Mouse (Mus musculus): ENCODE data around the gene Slc30a7. TPM values are rescaled to one million over a fixed set of nuclear protein-coding genes. Genes with fewer than 3 reads are reported as not detected.

Gene Slc30a7
- total and polyA plus RNA-seq, 2 experiments, result 5.8 to 11.2 TPM

DNA sequence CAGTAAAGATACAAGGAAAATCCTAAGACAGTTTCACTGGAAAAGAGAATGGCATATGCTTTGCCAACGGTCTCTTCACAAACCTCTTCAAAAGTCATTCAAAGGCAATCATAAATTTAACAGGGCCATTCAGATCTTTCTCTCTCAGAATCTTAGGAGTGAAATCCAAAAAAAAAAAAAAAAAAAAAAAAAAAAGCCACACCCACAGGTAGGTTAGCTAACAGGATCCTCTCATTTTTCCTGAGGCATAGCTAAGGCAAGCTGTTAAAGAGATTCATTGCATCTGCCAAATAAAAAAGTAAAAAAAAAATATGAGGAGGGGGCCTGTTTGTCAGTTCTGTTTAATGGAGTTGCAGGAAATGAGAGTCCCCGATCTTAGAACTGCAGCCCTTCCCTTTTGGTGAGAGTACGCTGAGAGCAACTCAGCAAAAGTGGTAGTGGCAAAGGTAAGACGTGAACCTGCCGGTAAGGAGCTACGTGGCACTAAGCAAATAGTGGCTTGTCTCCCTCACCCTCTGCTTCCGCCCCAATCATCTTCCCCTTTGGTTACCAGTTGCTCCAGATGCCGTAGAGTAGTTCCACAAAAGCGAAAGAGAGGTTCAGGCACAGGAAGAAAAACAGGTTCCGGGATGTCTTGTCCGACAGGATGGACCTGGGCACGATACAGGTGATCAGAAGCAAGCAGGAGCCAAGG, 775 bp downstream of the Slc30a7 start:
- H3K79me2 ChIP-seq (ENCODE audit: control insufficient read depth, insufficient read depth, low read length), result peaks cover 9% of the 10 kb centered on the region; the same call in 1 of the 2 replicates
- WGBS, result 5% methylated on average over 12 of the region's 12 CpGs
- peak overlapping the region; percentile 28 for H3K27ac ChIP-seq (replicated peaks; ENCODE audit: insufficient read depth, low read depth, low read length)
- H3K9ac ChIP-seq (ENCODE audit: low read depth, low read length), result peak overlapping the region; percentile 80
- no peaks in the 10 kb centered on the region for H3K27me3 ChIP-seq (ENCODE audit: control insufficient read depth, insufficient read depth, low read length)
- peaks cover 10% of the 10 kb centered on the region for H3K36me3 ChIP-seq (ENCODE audit: control insufficient read depth, insufficient read depth, low read length)
- TF ChIP-seq POLR2A (IDR thresholded peaks at IDR 0.05; ENCODE audit: extremely low read depth, insufficient read depth, low read length), result no peak
- TF ChIP-seq CTCF (IDR thresholded peaks at IDR 0.05; ENCODE audit: low read depth, low read length), result no peak
- H3K4me1 ChIP-seq (ENCODE audit: control insufficient read depth, insufficient read depth, low read length), result peaks cover 3% of the 10 kb centered on the region; the same call in 1 of the 2 replicates
- DNase-seq (ENCODE audit: extremely low read depth, low read depth, low spot score), result peak; percentile 36
- H3K4me3 ChIP-seq (ENCODE audit: insufficient read depth, low read depth, low read length), result peak overlapping the region; percentile 85

DNA sequence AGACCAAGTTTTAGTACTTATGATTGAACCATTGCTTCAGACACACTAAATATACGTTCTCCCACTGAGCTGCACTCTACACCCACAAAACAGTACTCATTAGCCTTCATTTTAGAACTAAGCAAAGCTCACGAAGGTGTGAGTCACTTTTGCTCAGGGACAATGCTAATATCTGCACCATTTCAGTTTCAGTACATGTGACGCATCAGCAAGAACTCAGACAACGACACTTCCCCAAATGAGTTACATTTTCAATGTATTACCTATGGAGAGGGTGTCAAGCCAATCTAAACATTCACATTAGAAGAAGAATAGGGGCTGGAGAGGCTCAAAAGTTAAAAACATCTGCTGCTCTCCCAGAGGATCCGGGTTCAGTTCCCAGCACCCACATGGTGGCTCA, 10.3 kb downstream of the Slc30a7 start:
- H3K27ac ChIP-seq (replicated peaks; ENCODE audit: insufficient read depth, low read depth, low read length), result no peak overlapping the region
- no peak for DNase-seq (ENCODE audit: extremely low read depth, low read depth, low spot score)
- H3K36me3 ChIP-seq (ENCODE audit: control insufficient read depth, insufficient read depth, low read length), result peaks cover 26% of the 10 kb centered on the region
- no peak overlapping the region for H3K9ac ChIP-seq (ENCODE audit: low read depth, low read length)
- WGBS, result 92% methylated on average over 5 of the region's 5 CpGs
- peaks cover 2% of the 10 kb centered on the region; the same call in 1 of the 2 replicates for H3K4me1 ChIP-seq (ENCODE audit: control insufficient read depth, insufficient read depth, low read length)
- no peaks in the 10 kb centered on the region for H3K27me3 ChIP-seq (ENCODE audit: control insufficient read depth, insufficient read depth, low read length)
- TF ChIP-seq CTCF (IDR thresholded peaks at IDR 0.05; ENCODE audit: low read depth, low read length) (no peak), POLR2A (IDR thresholded peaks at IDR 0.05; ENCODE audit: extremely low read depth, insufficient read depth, low read length) (no peak)
- H3K79me2 ChIP-seq (ENCODE audit: control insufficient read depth, insufficient read depth, low read length), result peaks cover 7% of the 10 kb centered on the region; the same call in 1 of the 2 replicates
- no peak overlapping the region for H3K4me3 ChIP-seq (ENCODE audit: insufficient read depth, low read depth, low read length)

DNA sequence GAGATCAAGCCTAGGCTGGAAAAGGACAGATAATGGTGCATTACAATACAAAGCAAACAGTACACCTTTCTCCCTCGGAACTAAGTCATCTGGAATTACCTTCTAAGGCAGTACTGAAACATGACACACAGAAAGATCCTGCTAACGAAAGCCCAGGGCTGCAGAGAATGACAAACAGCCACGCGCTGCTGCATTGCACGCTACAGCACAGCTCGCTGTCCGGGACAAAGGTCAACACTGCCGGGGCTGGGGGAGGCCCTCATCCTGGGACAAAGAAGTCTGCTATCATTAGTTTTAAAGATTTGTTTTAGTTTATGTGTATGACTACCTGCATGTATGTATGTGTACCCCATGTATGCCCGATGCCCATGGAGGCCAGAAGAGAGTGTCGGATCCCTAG, 14.2 kb downstream of the Slc30a7 start:
- Histone ChIP-seq H3K27me3 (ENCODE audit: control insufficient read depth, insufficient read depth, low read length) (no peaks in the 10 kb centered on the region), H3K79me2 (ENCODE audit: control insufficient read depth, insufficient read depth, low read length) (no peaks in the 10 kb centered on the region; the same call in 1 of the 2 replicates), H3K4me3 (ENCODE audit: insufficient read depth, low read depth, low read length) (no peak overlapping the region), H3K36me3 (ENCODE audit: control insufficient read depth, insufficient read depth, low read length) (peaks cover 25% of the 10 kb centered on the region), H3K9ac (ENCODE audit: low read depth, low read length) (no peak overlapping the region), H3K27ac (replicated peaks; ENCODE audit: insufficient read depth, low read depth, low read length) (no peak overlapping the region), H3K4me1 (ENCODE audit: control insufficient read depth, insufficient read depth, low read length) (peaks cover 5% of the 10 kb centered on the region; the same call in 1 of the 2 replicates)
- TF ChIP-seq CTCF (IDR thresholded peaks at IDR 0.05; ENCODE audit: low read depth, low read length), result no peak
- DNase-seq (ENCODE audit: extremely low read depth, low read depth, low spot score), result peak; percentile 12
- 47% methylated on average over 10 of the region's 10 CpGs for WGBS

DNA sequence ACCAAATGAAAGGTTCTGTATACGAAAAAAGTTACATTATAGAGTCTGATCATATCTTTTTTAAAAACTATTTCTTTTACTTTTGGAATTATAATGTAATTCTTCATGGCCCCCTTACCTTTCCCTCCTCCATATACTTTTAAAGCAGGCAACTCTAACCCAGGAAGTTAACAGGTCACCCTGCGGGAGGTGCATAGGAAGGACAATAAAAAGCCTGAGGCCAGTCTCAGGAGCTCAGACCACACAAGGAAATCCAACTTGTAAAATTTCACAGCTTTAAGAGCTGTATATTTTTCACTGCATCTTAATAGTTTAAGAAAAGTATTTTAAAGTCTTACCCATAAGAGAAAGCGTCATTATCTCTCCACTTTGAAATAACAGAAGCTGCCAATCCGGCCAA, 14.6 kb downstream of the Slc30a7 start:
- Histone ChIP-seq H3K27ac (replicated peaks; ENCODE audit: insufficient read depth, low read depth, low read length) (no peak overlapping the region), H3K9ac (ENCODE audit: low read depth, low read length) (no peak overlapping the region), H3K4me3 (ENCODE audit: insufficient read depth, low read depth, low read length) (no peak overlapping the region), H3K27me3 (ENCODE audit: control insufficient read depth, insufficient read depth, low read length) (no peaks in the 10 kb centered on the region), H3K79me2 (ENCODE audit: control insufficient read depth, insufficient read depth, low read length) (no peaks in the 10 kb centered on the region; the same call in 1 of the 2 replicates), H3K4me1 (ENCODE audit: control insufficient read depth, insufficient read depth, low read length) (peaks cover 5% of the 10 kb centered on the region; the same call in 1 of the 2 replicates), H3K36me3 (ENCODE audit: control insufficient read depth, insufficient read depth, low read length) (peaks cover 23% of the 10 kb centered on the region)
- TF ChIP-seq POLR2A (IDR thresholded peaks at IDR 0.05; ENCODE audit: extremely low read depth, insufficient read depth, low read length), result no peak
- no peak for TF ChIP-seq CTCF (IDR thresholded peaks at IDR 0.05; ENCODE audit: low read depth, low read length)
- 68% methylated on average over 4 of the region's 4 CpGs for WGBS
- DNase-seq (ENCODE audit: extremely low read depth, low read depth, low spot score), result no peak

DNA sequence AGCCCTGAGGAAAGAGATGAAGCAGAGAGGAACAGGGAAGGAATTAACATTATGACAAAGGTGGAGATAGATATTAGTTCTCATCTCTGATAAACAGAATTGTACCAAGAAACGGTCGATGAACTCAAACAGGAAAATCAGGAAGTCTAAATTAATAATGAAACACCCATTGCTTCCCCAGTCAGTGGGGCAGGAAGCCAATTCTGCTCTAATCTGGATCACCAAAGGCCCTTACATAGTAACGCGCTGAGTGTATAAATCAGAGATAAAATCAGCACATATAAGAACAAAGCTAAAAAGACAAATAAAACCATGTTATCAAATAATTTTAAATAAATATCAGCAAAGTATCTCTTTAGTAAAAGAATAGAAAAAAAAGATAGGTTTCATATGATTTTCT, 15.1 kb downstream of the Slc30a7 start:
- WGBS, result 32% methylated on average over 4 of the region's 4 CpGs
- H3K36me3 ChIP-seq (ENCODE audit: control insufficient read depth, insufficient read depth, low read length), result peaks cover 25% of the 10 kb centered on the region
- no peaks in the 10 kb centered on the region for H3K79me2 ChIP-seq (ENCODE audit: control insufficient read depth, insufficient read depth, low read length)
- H3K27me3 ChIP-seq (ENCODE audit: control insufficient read depth, insufficient read depth, low read length), result no peaks in the 10 kb centered on the region
- no peak overlapping the region for H3K9ac ChIP-seq (ENCODE audit: low read depth, low read length)
- H3K4me1 ChIP-seq (ENCODE audit: control insufficient read depth, insufficient read depth, low read length), result peaks cover 5% of the 10 kb centered on the region; the same call in 1 of the 2 replicates
- H3K27ac ChIP-seq (replicated peaks; ENCODE audit: insufficient read depth, low read depth, low read length), result no peak overlapping the region
- peak; percentile 29 for DNase-seq (ENCODE audit: extremely low read depth, low read depth, low spot score)
- TF ChIP-seq POLR2A (IDR thresholded peaks at IDR 0.05; ENCODE audit: extremely low read depth, insufficient read depth, low read length) (no peak), CTCF (IDR thresholded peaks at IDR 0.05; ENCODE audit: low read depth, low read length) (no peak)
- H3K4me3 ChIP-seq (ENCODE audit: insufficient read depth, low read depth, low read length), result no peak overlapping the region
